Mouse (Mus musculus) kidney, postnatal 0 days (tissue): ENCODE results near the gene Sptbn1. TPM values are rescaled to one million over a fixed set of nuclear protein-coding genes. Genes with fewer than 3 reads are reported as not detected.

Source experiments
- ATAC-seq: fragments of 200-750 bp; cut with Nextera tagmentation; replicated peaks from 2 replicates; pipeline ENCODE4 v1.8.0; 2017; ENCODE audit warnings: low read depth, moderate number of reproducible peaks, moderate TSS enrichment, moderate library complexity; ENCODE audit not compliant: low FRiP score
- DNase-seq: peaks from one replicate; pipeline ENCODE4 v3.0.0-alpha.2; 2016; ENCODE audit warnings: low spot score
- H3K27ac ChIP-seq: fragments of 300-500 bp; sonication (generic); 2 replicates; pipeline ENCODE4 v1.5.1; 2014; ENCODE audit warnings: mild to moderate bottlenecking
- H3K27me3 ChIP-seq: fragments of 300-500 bp; sonication (generic); 2 replicates; pipeline ENCODE4 v1.6.1; 2014; ENCODE audit warnings: low read length, mixed read lengths; ENCODE audit not compliant: insufficient read depth
- H3K36me3 ChIP-seq: fragments of 300-500 bp; sonication (generic); 2 replicates; pipeline ENCODE4 v1.6.1; 2014; ENCODE audit warnings: low read length, mixed read lengths; ENCODE audit not compliant: insufficient read depth
- H3K4me1 ChIP-seq: fragments of 300-500 bp; sonication (generic); replicated peaks from 2 replicates; pipeline ENCODE4 v1.6.1; 2014; ENCODE audit warnings: antibody characterized with exemption, low read length, mixed read lengths; ENCODE audit not compliant: insufficient read depth
- H3K4me2 ChIP-seq: fragments of 300-500 bp; sonication (generic); 2 replicates; pipeline ENCODE4 v1.6.1; 2014; ENCODE audit warnings: mild to moderate bottlenecking, low read length, moderate library complexity, mixed read lengths
- H3K4me3 ChIP-seq: fragments of 300-500 bp; sonication (generic); replicated peaks from 2 replicates; pipeline ENCODE4 v1.5.1; 2014; ENCODE audit warnings: low read depth, low read length
- H3K9ac ChIP-seq: fragments of 300-500 bp; sonication (generic); 2 replicates; pipeline ENCODE4 v1.6.1; 2014; ENCODE audit warnings: low read depth, low read length
- H3K9me3 ChIP-seq: fragments of 300-500 bp; sonication (generic); replicated peaks from 2 replicates; pipeline ENCODE4 v1.6.1; 2016; ENCODE audit warnings: low read length, inconsistent platforms, mixed read lengths
- CTCF ChIP-seq: IDR thresholded peaks from 2 replicates; pipeline ENCODE4 v1.5.1; 2016; ENCODE audit warnings: antibody characterized with exemption, low read depth, mild to moderate bottlenecking, moderate library complexity
- WGBS: fragments of 180-500 bp; shearing (Covaris S2); extraction: QIAGEN DNeasy Blood & Tissue Kit; methylation state at CpG from one replicate; pipeline ENCODE4 v1.1.7; 2014; 5-methylcytosine and 5-hydroxymethylcytosine counted together
- polyA plus RNA-seq: library from polyadenylated mRNA; unstranded; fragments of >200 nt; fragmentation: Nextera tagmentation; extraction: Ambion mirVana; gene quantifications from 2 replicates; pipeline ENCODE4 v1.2.1, GENCODE M21; 2015

The Sptbn1 gene
- polyA plus RNA-seq, 1 experiment from 2014 or later = 119 TPM

DNA sequence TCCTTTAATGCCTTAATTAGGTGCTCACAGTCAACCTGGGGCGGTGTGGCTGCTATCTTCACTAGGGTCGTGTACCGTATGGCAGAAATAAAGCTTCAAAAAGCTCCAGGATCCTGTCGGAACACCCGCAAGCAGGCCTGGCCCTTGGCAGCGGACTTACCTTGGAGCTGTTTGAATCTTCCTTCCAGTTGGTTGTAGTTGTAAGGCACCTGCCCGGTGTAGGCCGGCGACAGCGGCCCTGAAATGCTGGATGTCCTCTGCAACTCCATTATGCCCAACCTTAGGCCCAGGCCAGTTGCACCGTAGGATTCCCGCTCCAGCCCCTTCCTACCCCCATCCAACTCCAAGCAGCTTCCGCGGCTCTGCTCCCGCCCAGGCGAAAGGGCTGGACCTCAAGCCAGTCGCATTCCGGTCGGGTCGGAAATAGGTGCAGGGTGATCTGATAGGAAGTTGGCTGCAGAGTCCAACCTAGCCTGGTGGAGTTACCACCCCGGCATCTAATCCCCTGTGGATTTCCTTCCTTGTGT is 70.3 kb downstream of the Sptbn1 start:
- peak overlapping the region; percentile 33 for H3K4me3 ChIP-seq
- peaks cover 23% of the 10 kb centered on the region for H3K4me1 ChIP-seq
- H3K27me3 ChIP-seq = no peaks in the 10 kb centered on the region
- H3K27ac ChIP-seq = peak overlapping the region; percentile 82
- 4% methylated on average over 21 of the region's 21 CpGs for WGBS
- ATAC-seq (peak; percentile 84), DNase-seq (peak; percentile 77)
- H3K9ac ChIP-seq = peak overlapping the region; percentile 49
- TF ChIP-seq CTCF = no peak
- H3K9me3 ChIP-seq = no peaks in the 10 kb centered on the region
- peak overlapping the region; percentile 75 for H3K4me2 ChIP-seq
- H3K36me3 ChIP-seq = peaks cover 7% of the 10 kb centered on the region; the same call in 1 of the 2 replicates

GRCm38 (mm10) chr11:30196368-30197070 is 71.5 kb downstream of the Sptbn1 start:
- H3K4me2 ChIP-seq = peak overlapping the region; percentile 75
- no peak for DNase-seq
- TF ChIP-seq CTCF = no peak
- H3K9ac ChIP-seq = no peak overlapping the region
- no peaks in the 10 kb centered on the region for H3K36me3 ChIP-seq
- H3K9me3 ChIP-seq = no peaks in the 10 kb centered on the region
- H3K4me1 ChIP-seq = peaks cover 25% of the 10 kb centered on the region
- H3K27ac ChIP-seq = peak overlapping the region; percentile 82
- ATAC-seq = no peak
- H3K4me3 ChIP-seq = peak overlapping the region; percentile 33
- 40% methylated on average over 4 of the region's 4 CpGs for WGBS
- no peaks in the 10 kb centered on the region for H3K27me3 ChIP-seq

GRCm38 (mm10) chr11:30195756-30196155 is 72.2 kb downstream of the Sptbn1 start:
- H3K4me3 ChIP-seq = 0 out of 2 replicates have a peak overlapping the region, but pooled peaks have one; percentile 0
- peak overlapping the region; percentile 10; the same call in 1 of the 2 replicates for H3K27ac ChIP-seq
- WGBS = 61% methylated on average over 3 of the region's 3 CpGs
- H3K4me1 ChIP-seq = peaks cover 25% of the 10 kb centered on the region
- no peak for TF ChIP-seq CTCF
- ATAC-seq (no peak), DNase-seq (no peak)
- no peaks in the 10 kb centered on the region for H3K36me3 ChIP-seq
- H3K27me3 ChIP-seq = no peaks in the 10 kb centered on the region
- no peak overlapping the region for H3K9ac ChIP-seq
- H3K9me3 ChIP-seq = no peaks in the 10 kb centered on the region
- H3K4me2 ChIP-seq = peak overlapping the region; percentile 75

GRCm38 (mm10) chr11:30194800-30195199 is 73.2 kb downstream of the Sptbn1 start:
- peaks cover 25% of the 10 kb centered on the region for H3K4me1 ChIP-seq
- TF ChIP-seq CTCF = no peak
- H3K36me3 ChIP-seq = no peaks in the 10 kb centered on the region
- H3K27ac ChIP-seq = no peak overlapping the region
- peak overlapping the region; percentile 75; the same call in 1 of the 2 replicates for H3K4me2 ChIP-seq
- H3K27me3 ChIP-seq = no peaks in the 10 kb centered on the region
- no peak for DNase-seq
- no peak overlapping the region for H3K4me3 ChIP-seq
- H3K9me3 ChIP-seq = no peaks in the 10 kb centered on the region
- WGBS = 22% methylated on average over 1 of the region's 1 CpGs
- H3K9ac ChIP-seq = no peak overlapping the region
- ATAC-seq = no peak

- peaks cover 11% of the 10 kb centered on the region for H3K4me1 ChIP-seq
- H3K9me3 ChIP-seq = no peaks in the 10 kb centered on the region
- no peak overlapping the region for H3K4me2 ChIP-seq
- H3K9ac ChIP-seq = no peak overlapping the region
- H3K27me3 ChIP-seq = no peaks in the 10 kb centered on the region
- no peak for ATAC-seq
- no peak overlapping the region for H3K4me3 ChIP-seq
- no peak for TF ChIP-seq CTCF
- no peak overlapping the region for H3K27ac ChIP-seq
- WGBS = 65% methylated on average over 4 of the region's 4 CpGs
- no peaks in the 10 kb centered on the region for H3K36me3 ChIP-seq
- DNase-seq = no peak
These were observed 77.0 kb downstream of the Sptbn1 start for GRCm38 (mm10) chr11:30190959-30191358.

- DNase-seq (no peak), ATAC-seq (no peak)
- Histone ChIP-seq H3K27me3 (no peaks in the 10 kb centered on the region), H3K27ac (peak overlapping the region; percentile 31; the same call in 1 of the 2 replicates), H3K9me3 (no peaks in the 10 kb centered on the region), H3K36me3 (no peaks in the 10 kb centered on the region), H3K4me2 (no peak overlapping the region), H3K4me3 (no peak overlapping the region), H3K4me1 (peaks cover 7% of the 10 kb centered on the region), H3K9ac (no peak overlapping the region)
- 72% methylated on average over 3 of the region's 3 CpGs for WGBS
- TF ChIP-seq CTCF = no peak
These were observed 77.9 kb downstream of the Sptbn1 start for GRCm38 (mm10) chr11:30190119-30190518.
